Mouse (Mus musculus) erythroid progenitor cell, adult 5-6 weeks (primary cell): ENCODE results near the gene Them7. TPM values are rescaled to one million over a fixed set of nuclear protein-coding genes. Genes with fewer than 3 reads are reported as not detected.

Experiments used
- ATAC-seq: replicated peaks from 2 replicates; pipeline ENCODE4 v1.8.0; 2016; ENCODE audit warnings: moderate number of reproducible peaks, mild to moderate bottlenecking, moderate TSS enrichment, inconsistent platforms; ENCODE audit not compliant: poor library complexity, low FRiP score, severe bottlenecking
- total RNA-seq, 2 experiments: library from RNA; stranded (forward) in 1 of 2; stranded (reverse) in 1 of 2; fragments of 150-400 nt in 1 of 2; fragments of 186-747, 209-891 nt in 1 of 2; gene quantifications; 2 replicates each; pipeline versions ENCODE4 v1.2.3 to v1.2.4; 2015 to 2017; ENCODE audit warnings: low replicate concordance in 2 of 2

The Them7 gene
- total RNA-seq (2015; ENCODE audit: low replicate concordance) (not detected in 2 replicates), total RNA-seq (2017; ENCODE audit: low replicate concordance) (not detected in 2 replicates)

- no peak for ATAC-seq
Measured at GRCm38 (mm10) chr2:105224134-105224986, at the start of gene Them7. Them7 (plus strand) TSS chr2:105224320.

- no peak for ATAC-seq
Measured at GRCm38 (mm10) chr2:105178871-105179270, 45.2 kb upstream of the Them7 start.

DNA sequence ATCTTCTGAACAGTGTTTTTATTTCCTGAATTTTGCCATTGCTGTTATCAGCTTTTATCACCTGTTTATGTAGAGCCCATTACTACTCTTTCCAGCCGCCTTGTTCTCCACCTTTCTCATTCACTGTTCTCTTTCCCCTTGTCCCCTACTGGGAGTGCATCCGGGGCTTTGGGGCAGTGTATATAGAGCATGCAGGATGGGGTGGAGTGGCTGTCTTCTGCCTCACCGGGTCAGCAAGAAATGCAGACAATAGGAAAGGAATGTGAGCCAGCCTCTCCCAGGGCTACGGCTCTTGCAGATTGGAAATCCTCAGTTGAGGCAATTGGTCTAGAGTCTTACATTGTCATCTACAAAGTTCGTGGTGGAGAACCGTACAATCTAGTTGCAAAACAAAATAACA, 41.6 kb upstream of the Them7 start:
- no peak for ATAC-seq

DNA sequence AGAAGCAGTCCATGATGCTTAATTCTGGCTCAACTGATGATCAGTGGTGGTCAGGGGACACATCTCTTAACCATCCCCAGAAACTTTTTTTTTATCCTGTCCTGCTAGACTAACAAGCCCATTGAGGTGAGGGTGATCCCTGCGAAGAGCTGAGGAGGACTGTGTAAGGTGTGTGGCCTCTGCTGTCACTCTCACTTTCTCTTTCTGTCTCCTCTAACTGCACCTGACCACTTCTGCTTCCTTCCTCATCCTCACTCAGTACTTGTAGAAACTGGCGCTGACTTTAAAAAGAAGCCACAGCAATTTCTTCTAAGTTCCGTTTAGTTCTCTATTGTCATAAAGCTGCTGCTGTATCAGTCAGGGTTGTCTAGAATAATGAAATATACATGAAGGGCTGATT, 39.0 kb upstream of the Them7 start:
- no peak for ATAC-seq

- no peak for ATAC-seq
Measured at GRCm38 (mm10) chr2:105185768-105186529, 38.2 kb upstream of the Them7 start.

GRCm38 (mm10) chr2:105186591-105186990, 37.5 kb upstream of the Them7 start:
- ATAC-seq: no peak

DNA sequence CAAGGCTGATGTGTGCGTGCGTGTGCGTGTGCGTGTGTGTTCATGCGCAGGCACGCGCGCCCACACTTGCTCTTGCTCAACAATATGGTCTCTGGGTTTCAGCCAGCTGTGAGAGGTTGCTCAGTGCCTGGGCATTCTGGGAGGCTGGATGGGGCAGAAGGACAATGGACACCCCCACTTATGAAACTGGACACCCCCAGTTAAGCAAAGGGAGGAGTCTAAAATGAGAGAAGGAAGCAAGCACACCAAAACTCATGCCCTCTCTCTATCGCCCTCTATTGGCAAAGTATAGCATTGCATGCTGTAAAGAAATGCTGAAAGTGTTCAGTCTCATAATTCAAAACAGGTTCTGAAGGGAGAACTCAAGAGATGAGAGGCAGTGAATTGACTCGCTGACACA, 35.9 kb upstream of the Them7 start:
- no peak for ATAC-seq

DNA sequence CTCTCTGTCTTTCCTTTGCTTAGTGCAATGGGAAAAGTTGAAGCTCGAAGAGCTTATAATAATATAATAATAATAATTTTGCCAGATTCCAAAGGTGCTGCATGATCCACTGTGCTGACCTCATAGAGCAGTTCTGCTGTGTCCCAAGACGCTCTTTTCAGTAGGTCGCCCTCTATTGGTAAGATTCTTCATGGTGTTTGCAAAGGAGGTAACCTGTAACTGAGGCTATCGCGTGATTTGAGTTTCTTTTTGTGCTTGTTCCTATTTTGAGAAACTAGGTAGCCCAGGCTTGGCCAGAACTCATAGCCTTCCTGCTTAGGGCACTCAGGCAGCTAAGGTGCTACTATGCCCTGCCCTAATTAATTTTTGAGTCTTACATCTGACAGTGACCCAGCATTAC, 34.8 kb upstream of the Them7 start:
- ATAC-seq: no peak

GRCm38 (mm10) chr2:105200152-105200551, 24.0 kb upstream of the Them7 start:
- ATAC-seq: no peak

DNA sequence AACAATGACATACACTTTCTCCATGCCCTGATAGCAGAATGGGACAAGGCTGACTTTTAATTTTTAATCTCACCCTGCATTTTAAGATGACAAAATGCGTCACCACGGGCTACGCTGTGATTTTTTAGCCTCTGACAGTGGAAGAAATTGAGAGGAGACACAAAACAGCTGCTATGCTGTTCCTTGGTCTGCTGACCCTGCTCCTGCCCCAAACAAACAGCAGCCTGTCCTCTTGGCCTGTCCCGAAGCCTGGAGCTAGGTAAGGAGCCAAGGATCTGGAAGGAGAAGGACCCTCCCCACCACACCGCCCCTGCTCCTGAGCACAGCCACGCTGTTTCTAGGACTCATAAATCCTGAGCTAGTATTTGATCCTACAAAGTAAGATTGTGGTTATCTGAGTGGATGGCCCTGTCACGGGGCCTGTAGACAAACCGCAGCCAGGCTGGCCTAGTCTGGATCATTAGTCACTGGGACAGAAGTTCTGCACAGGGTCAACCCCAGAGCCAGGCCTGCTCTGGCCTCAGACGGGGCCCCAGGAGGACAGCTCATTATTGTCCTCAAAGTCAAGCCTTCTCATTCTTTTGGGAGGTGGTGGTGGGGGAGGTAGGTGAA, 17.5 kb upstream of the Them7 start:
- ATAC-seq: no peak

- ATAC-seq: peak; percentile 72
Measured at GRCm38 (mm10) chr2:105212839-105213238, 11.3 kb upstream of the Them7 start.

DNA sequence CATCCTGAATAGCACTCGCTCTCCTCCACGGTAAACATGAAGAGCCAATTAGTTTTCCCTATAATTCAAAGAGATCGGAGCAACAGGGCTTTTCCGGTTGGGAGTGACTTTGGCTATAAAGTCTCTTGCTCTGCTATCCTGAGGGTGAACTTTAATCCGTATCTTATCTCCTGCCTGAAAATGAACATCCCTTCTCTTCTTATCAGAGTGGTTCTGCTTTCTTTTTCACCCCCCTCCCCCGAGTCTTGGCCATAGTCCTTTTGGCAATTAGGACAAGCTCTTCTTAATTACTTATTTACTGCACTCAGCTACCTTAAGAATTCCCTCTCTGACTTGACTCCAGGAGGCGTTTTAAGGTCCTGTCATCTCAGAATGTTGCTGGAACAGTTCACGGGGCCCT, 8.2 kb upstream of the Them7 start:
- ATAC-seq: no peak

DNA sequence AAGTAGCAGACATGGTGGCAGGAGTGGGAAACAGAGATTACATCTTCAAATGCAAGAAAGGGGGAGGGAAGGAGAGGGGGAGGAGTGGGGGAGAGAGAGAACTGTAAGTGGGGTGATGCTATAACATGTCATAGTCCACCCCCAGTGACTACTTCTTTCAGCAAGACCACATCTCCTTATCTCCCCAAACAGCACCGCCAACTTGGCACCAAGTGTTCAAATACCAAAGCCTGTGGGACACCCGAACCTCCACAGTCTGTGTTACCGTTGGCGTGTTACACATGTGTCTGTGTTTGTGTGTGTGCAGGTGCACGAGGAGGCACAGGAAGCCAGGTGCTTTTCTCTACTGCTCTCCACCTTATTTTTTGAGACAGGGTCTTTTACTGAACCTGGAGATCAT, 4.9 kb upstream of the Them7 start:
- no peak for ATAC-seq

DNA sequence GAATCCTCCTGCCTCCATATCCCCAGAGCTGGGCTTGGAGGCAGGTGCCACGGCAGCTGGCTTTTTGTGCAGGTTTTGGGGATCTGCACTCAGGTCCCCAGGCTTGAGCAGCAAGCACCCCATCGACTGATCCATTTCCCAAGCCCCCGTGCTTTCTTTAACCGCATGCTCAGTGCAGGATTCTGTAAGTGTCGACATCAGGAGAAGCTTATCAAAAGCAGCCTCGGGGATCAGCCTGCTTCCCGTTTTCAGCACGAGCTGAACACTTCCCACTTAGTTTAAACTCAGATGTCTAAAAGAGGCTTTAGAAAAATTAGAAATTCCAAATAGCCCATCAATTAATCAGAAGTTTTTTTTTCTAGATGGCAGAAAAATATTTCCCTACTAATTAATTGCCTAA, 4.5 kb upstream of the Them7 start:
- no peak for ATAC-seq

- no peak for ATAC-seq
Measured at GRCm38 (mm10) chr2:105220738-105221303, 3.3 kb upstream of the Them7 start.

DNA sequence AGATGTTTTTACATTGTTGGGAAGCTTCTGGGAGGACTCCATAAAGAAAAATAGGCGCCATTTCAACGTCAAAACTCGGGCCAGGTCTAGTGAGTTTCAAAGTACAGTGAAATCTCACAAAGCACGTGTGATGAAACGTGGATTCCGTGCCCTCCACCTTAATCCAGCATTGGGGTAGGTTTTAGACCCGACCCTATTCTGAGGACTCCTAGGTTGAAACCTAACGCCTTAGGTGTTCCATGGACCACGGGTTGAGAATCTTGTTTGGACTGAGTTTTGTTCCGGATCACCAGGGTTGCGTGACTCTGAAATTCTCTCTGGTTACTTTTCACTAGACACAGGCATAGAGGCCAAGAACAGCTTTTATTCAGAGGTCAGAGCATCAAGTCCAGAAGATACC, 514 bp upstream of the Them7 start:
- no peak for ATAC-seq

DNA sequence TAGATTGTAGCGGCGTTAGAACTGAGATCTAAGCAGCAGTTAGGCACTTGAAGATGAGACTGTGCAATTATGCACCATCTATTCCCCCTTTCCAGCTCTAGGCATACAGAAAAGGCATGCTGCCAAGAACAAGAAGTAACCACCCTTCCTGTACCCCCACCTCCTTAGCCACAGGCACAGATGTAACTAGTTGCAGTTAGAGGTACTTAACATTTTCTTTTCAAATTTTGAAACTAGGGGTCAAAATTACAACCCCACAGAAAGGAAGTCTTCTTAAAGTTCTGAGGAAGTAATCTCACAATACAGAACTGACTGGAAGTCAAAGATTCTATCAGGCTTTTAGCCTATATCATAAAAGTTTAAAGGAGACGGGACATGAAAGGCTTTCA, 861 bp downstream of the Them7 start:
- ATAC-seq: no peak

DNA sequence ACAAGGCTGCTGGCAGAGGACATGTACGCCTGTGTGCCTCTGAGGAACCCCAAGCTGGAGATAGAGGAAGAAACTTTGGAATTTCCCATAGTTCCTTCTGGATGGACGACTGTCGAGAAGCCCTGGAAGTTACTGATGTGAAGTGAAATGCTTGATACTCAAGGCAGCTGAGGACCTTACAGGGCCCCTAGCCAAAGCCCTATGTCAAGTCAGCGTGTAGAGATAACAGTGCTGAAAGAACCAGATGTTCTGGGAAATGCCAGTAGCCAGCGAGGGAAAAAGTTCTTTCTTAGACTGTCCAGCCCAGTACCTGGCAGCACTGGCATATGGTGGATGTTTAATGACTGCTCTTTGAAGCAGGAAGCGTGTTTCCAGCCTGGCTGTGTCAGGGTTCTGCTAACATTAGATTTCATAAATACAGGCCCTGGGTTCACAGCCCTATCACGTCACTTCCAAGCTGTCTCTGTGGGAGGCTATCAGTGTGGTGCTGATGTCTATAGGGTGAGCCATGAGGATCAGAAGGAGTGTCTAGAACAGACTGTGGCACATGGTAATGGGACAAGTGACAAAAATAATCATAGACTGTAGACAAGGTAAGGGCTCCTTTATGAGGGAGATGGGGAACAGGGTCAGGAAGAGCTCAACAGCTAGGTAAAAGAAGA, 2.3 kb downstream of the Them7 start:
- ATAC-seq: no peak

DNA sequence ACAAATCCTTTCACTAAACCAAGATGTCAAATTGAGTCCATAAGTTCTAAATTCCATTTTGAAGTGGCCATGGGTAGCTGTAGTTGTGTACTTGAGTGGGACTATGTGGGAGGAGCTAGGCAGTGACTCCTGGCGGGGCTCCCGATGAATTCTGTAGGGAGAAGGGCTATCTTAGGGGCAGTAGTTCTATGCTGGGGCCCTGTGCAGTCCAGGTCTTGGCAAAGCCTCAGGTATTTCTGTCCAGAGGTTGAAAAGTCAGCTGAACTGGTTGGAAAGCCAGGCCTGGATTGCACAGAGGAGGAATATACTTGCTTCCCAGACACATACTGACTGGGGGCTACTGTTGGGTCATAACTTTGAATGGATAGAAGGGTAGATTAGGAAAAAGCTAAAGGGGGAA, 4.3 kb downstream of the Them7 start:
- ATAC-seq: no peak

DNA sequence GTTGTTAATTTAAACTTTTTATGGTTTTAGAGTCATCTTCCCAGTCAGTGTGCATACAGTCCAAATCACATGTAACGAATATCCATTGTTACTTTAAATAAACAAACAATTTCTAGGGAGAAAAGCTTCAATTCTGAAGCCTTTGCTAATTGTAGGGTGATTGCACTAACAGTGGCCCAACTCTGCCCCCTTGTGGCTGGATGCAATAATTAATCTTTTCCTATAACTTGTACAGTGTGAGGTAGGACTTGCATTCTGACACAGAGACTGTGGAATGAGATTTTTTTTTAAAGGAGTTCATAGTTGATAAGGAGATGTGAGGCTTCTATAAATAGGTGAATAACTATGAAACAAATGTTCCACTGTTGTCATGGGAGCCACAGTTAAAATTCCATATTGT, 6.2 kb downstream of the Them7 start:
- ATAC-seq: peak; percentile 61; the same call in 1 of the 2 replicates
